Mouse (Mus musculus): ENCODE data around the gene Zfp524. TPM values are rescaled to one million over a fixed set of nuclear protein-coding genes. Genes with fewer than 3 reads are reported as not detected.

Zfp524 gene
- total and polyA plus RNA-seq, 3 experiments, result 8.9 to 37.2 (median 11.4) TPM

- Histone ChIP-seq H3K4me3 (ENCODE audit: low read depth, low read length) (no peak overlapping the region; the same call in 1 of the 2 replicates), H3K36me3 (replicated peaks) (peaks cover 58% of the 10 kb centered on the region), H3K4me1 (ENCODE audit: insufficient read depth, low read depth, low read length) (peaks cover 24% of the 10 kb centered on the region), H3K9me3 (replicated peaks) (no peaks in the 10 kb centered on the region), H3K27me3 (ENCODE audit: insufficient read depth, low read length) (no peaks in the 10 kb centered on the region)
- DNase-seq (ENCODE audit: low spot score) (no peak), ATAC-seq (ENCODE audit: extremely low read depth, insufficient number of reproducible peaks, low FRiP score, poor library complexity, severe bottlenecking) (no peak)
- TF ChIP-seq GATA1 (IDR thresholded peaks at IDR 0.05; ENCODE audit: borderline replicate concordance, low read length), result no peak
- no peak for TF ChIP-seq POLR2AphosphoS5 (IDR thresholded peaks at IDR 0.05; ENCODE audit: insufficient replicate concordance, low read depth, low read length)
- no peak for TF ChIP-seq CTCF (IDR thresholded peaks at IDR 0.05; ENCODE audit: low read depth, low read length)
- no peak for TF ChIP-seq TAL1 (conservative IDR thresholded peaks at IDR 0.05; ENCODE audit: low read depth, low read length)
- TF ChIP-seq GATA2 (IDR thresholded peaks at IDR 0.05; ENCODE audit: borderline replicate concordance, low read depth, low read length), result no peak
Observed at GRCm38 (mm10) chr7:5037026-5037425, 22.8 kb downstream of the Zfp524 start.

DNA sequence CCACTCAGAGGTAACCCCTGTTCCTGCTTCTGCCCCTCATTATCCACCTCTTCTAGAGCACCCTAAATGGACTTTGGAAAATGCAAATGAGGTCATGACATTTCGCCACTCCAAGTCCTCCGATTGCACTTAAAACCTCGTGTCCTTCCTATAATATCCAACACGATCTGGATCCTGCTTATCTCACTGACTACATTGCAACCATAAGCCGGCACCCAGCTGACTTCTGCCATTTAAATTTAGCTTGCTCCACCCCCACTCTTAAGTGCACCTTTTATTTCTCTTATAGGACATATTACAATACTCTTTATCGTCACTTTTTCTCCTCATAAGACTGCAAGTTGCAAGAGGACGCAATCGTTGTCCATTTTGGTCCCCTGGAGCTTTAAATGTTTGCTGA lies 23.3 kb downstream of the Zfp524 start:
- DNase-seq (ENCODE audit: low spot score), result no peak

DNA sequence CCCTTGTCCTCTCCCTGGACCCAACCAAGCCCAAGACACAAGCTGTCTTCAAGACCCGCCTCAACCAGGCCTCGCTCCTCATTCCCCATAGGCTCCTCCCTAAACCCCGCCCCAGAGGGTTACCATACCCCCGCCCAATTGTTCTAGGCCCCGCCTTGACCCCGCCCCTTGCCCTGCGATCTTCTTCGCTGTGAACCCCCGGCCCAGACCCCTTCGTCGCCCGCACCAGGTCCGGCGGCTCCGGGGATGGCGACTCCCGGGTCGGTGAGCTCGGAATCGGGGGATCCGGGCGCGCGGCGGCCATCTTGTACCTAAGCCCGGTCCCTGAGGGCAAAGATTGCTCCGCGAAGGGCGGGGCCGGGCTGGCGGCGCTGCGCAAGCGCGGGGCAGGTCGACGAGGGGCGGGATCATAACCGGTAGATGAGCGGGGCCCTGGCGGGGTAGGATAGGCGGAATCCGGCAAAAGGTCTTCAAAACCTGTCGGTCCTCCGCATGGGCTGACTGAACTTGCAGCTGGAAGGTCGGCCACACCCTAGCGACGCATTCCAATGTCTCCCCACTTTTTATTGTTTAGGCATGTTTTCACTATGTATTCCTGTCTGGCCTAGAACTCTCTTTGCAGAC lies 24.0 kb downstream of the Zfp524 start, which contains the start of gene Zfp784:
Zfp784 (minus strand) TSS at position 338 of the 624 bp plus-strand sequence.
- Histone ChIP-seq H3K4me3 (ENCODE audit: low read depth, low read length) (peak within 1 kb of the TSS; percentile 75), H3K36me3 (replicated peaks) (peaks cover 46% of the 10 kb centered on the region), H3K4me1 (ENCODE audit: insufficient read depth, low read depth, low read length) (peaks cover 24% of the 10 kb centered on the region), H3K9me3 (replicated peaks) (no peaks in the 10 kb centered on the region), H3K27me3 (ENCODE audit: insufficient read depth, low read length) (no peaks in the 10 kb centered on the region)
- no peak for TF ChIP-seq POLR2AphosphoS5 (IDR thresholded peaks at IDR 0.05; ENCODE audit: insufficient replicate concordance, low read depth, low read length)
- TF ChIP-seq GATA2 (IDR thresholded peaks at IDR 0.05; ENCODE audit: borderline replicate concordance, low read depth, low read length), result no peak
- no peak for TF ChIP-seq GATA1 (IDR thresholded peaks at IDR 0.05; ENCODE audit: borderline replicate concordance, low read length)
- TF ChIP-seq CTCF (IDR thresholded peaks at IDR 0.05; ENCODE audit: low read depth, low read length), result no peak
- no peak for TF ChIP-seq TAL1 (conservative IDR thresholded peaks at IDR 0.05; ENCODE audit: low read depth, low read length)
- DNase-seq (ENCODE audit: low spot score) (peak; percentile 95), ATAC-seq (ENCODE audit: extremely low read depth, insufficient number of reproducible peaks, low FRiP score, poor library complexity, severe bottlenecking) (peak; percentile 91)

More for the DNA sequence above, 23.3 kb downstream of the Zfp524 start:
- Histone ChIP-seq H3K4me1 (ENCODE audit: insufficient read depth, low read depth, low read length) (peaks cover 24% of the 10 kb centered on the region), H3K4me3 (ENCODE audit: low read depth, low read length) (peak overlapping the region; percentile 75; the same call in 1 of the 2 replicates), H3K27me3 (ENCODE audit: insufficient read depth, low read length) (no peaks in the 10 kb centered on the region), H3K36me3 (replicated peaks) (peaks cover 54% of the 10 kb centered on the region), H3K9me3 (replicated peaks) (no peaks in the 10 kb centered on the region)
- TF ChIP-seq CTCF (IDR thresholded peaks at IDR 0.05; ENCODE audit: low read depth, low read length) (no peak), TAL1 (conservative IDR thresholded peaks at IDR 0.05; ENCODE audit: low read depth, low read length) (no peak), GATA1 (IDR thresholded peaks at IDR 0.05; ENCODE audit: borderline replicate concordance, low read length) (no peak), GATA2 (IDR thresholded peaks at IDR 0.05; ENCODE audit: borderline replicate concordance, low read depth, low read length) (no peak), POLR2AphosphoS5 (IDR thresholded peaks at IDR 0.05; ENCODE audit: insufficient replicate concordance, low read depth, low read length) (no peak)
- ATAC-seq (ENCODE audit: extremely low read depth, insufficient number of reproducible peaks, low FRiP score, poor library complexity, severe bottlenecking), result no peak

- peak overlapping the region; percentile 75 for H3K4me3 ChIP-seq (ENCODE audit: low read depth, low read length)
- peaks cover 43% of the 10 kb centered on the region for H3K36me3 ChIP-seq (replicated peaks)
- H3K9me3 ChIP-seq (replicated peaks), result no peaks in the 10 kb centered on the region
- no peaks in the 10 kb centered on the region for H3K27me3 ChIP-seq (ENCODE audit: insufficient read depth, low read length)
- ATAC-seq (ENCODE audit: extremely low read depth, insufficient number of reproducible peaks, low FRiP score, poor library complexity, severe bottlenecking) (no peak), DNase-seq (ENCODE audit: low spot score) (no peak)
- TF ChIP-seq GATA2 (IDR thresholded peaks at IDR 0.05; ENCODE audit: borderline replicate concordance, low read depth, low read length), result no peak
- no peak for TF ChIP-seq CTCF (IDR thresholded peaks at IDR 0.05; ENCODE audit: low read depth, low read length)
- no peak for TF ChIP-seq POLR2AphosphoS5 (IDR thresholded peaks at IDR 0.05; ENCODE audit: insufficient replicate concordance, low read depth, low read length)
- no peak for TF ChIP-seq TAL1 (conservative IDR thresholded peaks at IDR 0.05; ENCODE audit: low read depth, low read length)
- TF ChIP-seq GATA1 (IDR thresholded peaks at IDR 0.05; ENCODE audit: borderline replicate concordance, low read length), result no peak
- H3K4me1 ChIP-seq (ENCODE audit: insufficient read depth, low read depth, low read length), result peaks cover 24% of the 10 kb centered on the region
Observed at GRCm38 (mm10) chr7:5038940-5039339, 24.7 kb downstream of the Zfp524 start.

- DNase-seq (ENCODE audit: low spot score) (no peak), ATAC-seq (ENCODE audit: extremely low read depth, insufficient number of reproducible peaks, low FRiP score, poor library complexity, severe bottlenecking) (no peak)
- H3K27me3 ChIP-seq (ENCODE audit: insufficient read depth, low read length), result peaks cover 3% of the 10 kb centered on the region; the same call in 1 of the 2 replicates
- no peaks in the 10 kb centered on the region for H3K9me3 ChIP-seq (replicated peaks)
- no peak overlapping the region for H3K4me3 ChIP-seq (ENCODE audit: low read depth, low read length)
- peaks cover 14% of the 10 kb centered on the region for H3K36me3 ChIP-seq (replicated peaks)
- H3K4me1 ChIP-seq (ENCODE audit: insufficient read depth, low read depth, low read length), result 0 out of 2 replicates have a peak, but pooled peaks cover 2% of the 10 kb centered on the region
- TF ChIP-seq TAL1 (conservative IDR thresholded peaks at IDR 0.05; ENCODE audit: low read depth, low read length) (no peak), GATA2 (IDR thresholded peaks at IDR 0.05; ENCODE audit: borderline replicate concordance, low read depth, low read length) (no peak), GATA1 (IDR thresholded peaks at IDR 0.05; ENCODE audit: borderline replicate concordance, low read length) (no peak), CTCF (IDR thresholded peaks at IDR 0.05; ENCODE audit: low read depth, low read length) (no peak), POLR2AphosphoS5 (IDR thresholded peaks at IDR 0.05; ENCODE audit: insufficient replicate concordance, low read depth, low read length) (no peak)
Observed at GRCm38 (mm10) chr7:5044981-5045380, 30.8 kb downstream of the Zfp524 start.

DNA sequence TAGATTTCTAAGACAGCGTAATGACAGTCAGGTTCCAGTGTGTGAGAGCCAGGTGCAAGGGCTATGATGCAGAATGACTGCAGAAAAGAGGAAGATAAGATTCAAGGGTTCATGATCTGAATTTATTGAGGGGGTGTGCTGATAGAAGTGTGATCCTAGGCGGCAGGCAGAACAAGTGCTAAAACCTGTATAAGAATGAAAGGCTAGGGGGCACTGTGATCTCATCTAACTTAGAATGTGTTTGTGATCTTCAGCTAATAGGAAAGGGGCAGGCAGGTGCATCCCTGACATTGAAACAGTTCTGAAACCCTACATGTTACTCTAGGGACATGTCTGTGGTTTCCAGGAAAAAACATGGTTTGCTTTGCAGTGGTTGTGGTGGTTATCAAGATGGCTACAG lies 31.9 kb downstream of the Zfp524 start:
- TF ChIP-seq TAL1 (conservative IDR thresholded peaks at IDR 0.05; ENCODE audit: low read depth, low read length) (no peak), CTCF (IDR thresholded peaks at IDR 0.05; ENCODE audit: low read depth, low read length) (no peak), GATA1 (IDR thresholded peaks at IDR 0.05; ENCODE audit: borderline replicate concordance, low read length) (no peak), GATA2 (IDR thresholded peaks at IDR 0.05; ENCODE audit: borderline replicate concordance, low read depth, low read length) (no peak), POLR2AphosphoS5 (IDR thresholded peaks at IDR 0.05; ENCODE audit: insufficient replicate concordance, low read depth, low read length) (no peak)
- DNase-seq (ENCODE audit: low spot score), result no peak

More for the DNA sequence above, 31.9 kb downstream of the Zfp524 start:
- no peak overlapping the region for H3K4me3 ChIP-seq (ENCODE audit: low read depth, low read length)
- ATAC-seq (ENCODE audit: extremely low read depth, insufficient number of reproducible peaks, low FRiP score, poor library complexity, severe bottlenecking), result no peak
- H3K9me3 ChIP-seq (replicated peaks), result no peaks in the 10 kb centered on the region
- peaks cover 13% of the 10 kb centered on the region for H3K27me3 ChIP-seq (ENCODE audit: insufficient read depth, low read length)
- H3K4me1 ChIP-seq (ENCODE audit: insufficient read depth, low read depth, low read length), result 0 out of 2 replicates have a peak, but pooled peaks cover 2% of the 10 kb centered on the region
- peaks cover 9% of the 10 kb centered on the region for H3K36me3 ChIP-seq (replicated peaks)
